Mouse (Mus musculus) cerebellum, adult 2 months (tissue): ENCODE measurements around the gene Vmn1r226.

Experiments used
- CTCF ChIP-seq: fragments of 200-500 bp; IDR thresholded peaks from 2 replicates; pipeline ENCODE4 v1.5.1; 2011; ENCODE audit warnings: low read depth, mild to moderate bottlenecking, control low read depth, low read length, moderate library complexity, borderline replicate concordance; ENCODE audit not compliant: insufficient read depth
- POLR2A ChIP-seq: fragments of 200-500 bp; IDR thresholded peaks from 2 replicates; pipeline ENCODE4 v1.6.1; 2011; ENCODE audit warnings: low read length, control low read depth, borderline replicate concordance; ENCODE audit not compliant: insufficient read depth

DNA sequence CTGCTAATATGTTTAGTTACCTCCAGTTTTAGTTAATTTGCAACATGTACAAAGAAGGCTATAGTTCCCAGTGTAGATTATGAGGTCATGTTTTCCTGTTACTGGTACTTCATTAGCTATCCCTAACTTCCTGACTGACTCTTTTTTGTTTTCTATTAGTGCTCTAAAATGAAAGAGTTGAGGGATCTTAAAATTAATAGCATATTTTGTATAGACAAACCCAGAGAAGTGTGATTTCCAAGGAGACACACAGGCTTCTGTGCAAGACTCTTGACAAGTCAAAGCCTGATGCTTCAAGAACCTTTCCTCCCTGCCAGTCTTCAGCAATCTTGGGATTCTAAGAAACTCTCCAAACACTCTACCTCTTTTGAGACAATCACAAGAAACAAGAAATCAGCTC is at the start of gene Vmn1r226:
- TF ChIP-seq CTCF (no peak), POLR2A (no peak)
